Mouse (Mus musculus) forebrain, embryonic 14.5 days (tissue): Measurements from ENCODE around the gene G0s2. TPM values are rescaled to one million over a fixed set of nuclear protein-coding genes. Genes with fewer than 3 reads are reported as not detected.
"Not testable (repeated sequence)": the region's sequence is repeated elsewhere in the genome, so short reads cannot be mapped to it uniquely, and the experiment has no call there.

ENCODE experiments used
- ATAC-seq: fragments of 200-750 bp; cut with Nextera tagmentation; 2 replicates; pipeline ENCODE4 v1.8.0; 2017; ENCODE audit warnings: mild to moderate bottlenecking, moderate library complexity
- DNase-seq: peaks from one replicate; pipeline ENCODE4 v3.0.0-alpha.2; 2015; ENCODE audit warnings: low spot score
- H3K27ac ChIP-seq: fragments of 300-500 bp; sonication (generic); 2 replicates; pipeline ENCODE4 v1.5.1; 2014; ENCODE audit warnings: low read depth, mild to moderate bottlenecking, control low read depth, low read length, moderate library complexity
- H3K27me3 ChIP-seq: fragments of 300-500 bp; sonication (generic); replicated peaks from 2 replicates; pipeline ENCODE4 v1.6.1; 2014; ENCODE audit warnings: low read length, control low read depth, mixed read lengths; ENCODE audit not compliant: control insufficient read depth, insufficient read depth
- H3K36me3 ChIP-seq: fragments of 300-500 bp; sonication (generic); 2 replicates; pipeline ENCODE4 v1.6.1; 2014; ENCODE audit warnings: low read length, control low read depth; ENCODE audit not compliant: control insufficient read depth, insufficient read depth
- H3K4me1 ChIP-seq: fragments of 300-500 bp; sonication (generic); 2 replicates; pipeline ENCODE4 v1.6.1; 2014; ENCODE audit warnings: antibody characterized with exemption, low read length, control low read depth; ENCODE audit not compliant: control insufficient read depth, insufficient read depth
- H3K4me2 ChIP-seq: fragments of 300-500 bp; sonication (generic); 2 replicates; pipeline ENCODE4 v1.6.1; 2014; ENCODE audit warnings: mild to moderate bottlenecking, control low read depth, low read length
- H3K4me3 ChIP-seq: fragments of 300-500 bp; sonication (generic); 2 replicates; pipeline ENCODE4 v1.5.1; 2014; ENCODE audit warnings: low read depth, low read length, control low read depth
- H3K9ac ChIP-seq: fragments of 300-500 bp; sonication (generic); 2 replicates; pipeline ENCODE4 v1.6.1; 2014; ENCODE audit warnings: mild to moderate bottlenecking, low read length, control low read depth, moderate library complexity
- H3K9me3 ChIP-seq: fragments of 300-500 bp; sonication (generic); replicated peaks from 2 replicates; pipeline ENCODE4 v1.6.1; 2016; ENCODE audit warnings: low read length, control low read depth, mixed read lengths; ENCODE audit not compliant: control insufficient read depth
- WGBS: fragments of 180-500 bp; shearing (Covaris S2); extraction: QIAGEN DNeasy Blood & Tissue Kit; methylation state at CpG from one replicate; pipeline ENCODE4 v1.1.7; 2014; 5-methylcytosine and 5-hydroxymethylcytosine counted together
- polyA plus RNA-seq: library from polyadenylated mRNA; unstranded; fragments of >200 nt; fragmentation: Nextera tagmentation; extraction: Ambion mirVana; gene quantifications from 2 replicates; pipeline ENCODE4 v1.2.1, GENCODE M21; 2014

The G0s2 gene
- polyA plus RNA-seq, 1 experiment from 2014 or later, result 5.8 TPM

- H3K4me1 ChIP-seq, result no peaks in the 10 kb centered on the region
- H3K27me3 ChIP-seq, result no peaks in the 10 kb centered on the region
- H3K9me3 ChIP-seq, result no peaks in the 10 kb centered on the region
- H3K4me2 ChIP-seq, result no peak overlapping the region
- no peak overlapping the region for H3K4me3 ChIP-seq
- 83% methylated on average over 3 of the region's 3 CpGs for WGBS
- ATAC-seq (no peak), DNase-seq (no peak)
- H3K36me3 ChIP-seq, result no peaks in the 10 kb centered on the region
- H3K27ac ChIP-seq, result no peak overlapping the region
- H3K9ac ChIP-seq, result no peak overlapping the region
Measured at GRCm38 (mm10) chr1:193293926-193294325, 20.9 kb upstream of the G0s2 start.

DNA sequence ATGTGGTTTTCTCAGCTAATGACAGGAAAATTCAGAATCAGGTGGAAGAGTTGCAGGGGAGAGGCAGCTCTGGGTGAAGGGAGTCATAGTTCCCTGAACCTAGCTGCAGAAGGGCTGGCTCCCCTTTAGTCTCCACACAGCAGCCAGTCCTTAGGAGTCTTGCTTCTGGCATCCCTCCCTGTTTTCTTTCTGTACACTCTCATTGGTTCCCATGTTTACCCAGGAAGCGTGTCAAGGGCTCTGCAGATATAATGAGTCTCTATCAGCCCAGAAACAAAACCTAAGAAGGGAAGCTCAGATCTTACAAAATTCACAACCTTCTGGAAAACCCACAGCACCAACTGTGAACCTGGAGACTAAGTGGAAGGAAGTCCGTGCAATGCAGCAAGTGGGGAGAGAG, 20.0 kb upstream of the G0s2 start:
- no peak overlapping the region for H3K4me3 ChIP-seq
- no peaks in the 10 kb centered on the region for H3K9me3 ChIP-seq
- no peak overlapping the region for H3K9ac ChIP-seq
- H3K4me1 ChIP-seq, result no peaks in the 10 kb centered on the region
- no peak for ATAC-seq
- H3K36me3 ChIP-seq, result no peaks in the 10 kb centered on the region
- no peak overlapping the region for H3K4me2 ChIP-seq
- no peaks in the 10 kb centered on the region for H3K27me3 ChIP-seq
- no peak overlapping the region for H3K27ac ChIP-seq
- 69% methylated on average over 2 of the region's 2 CpGs for WGBS
- no peak for DNase-seq

DNA sequence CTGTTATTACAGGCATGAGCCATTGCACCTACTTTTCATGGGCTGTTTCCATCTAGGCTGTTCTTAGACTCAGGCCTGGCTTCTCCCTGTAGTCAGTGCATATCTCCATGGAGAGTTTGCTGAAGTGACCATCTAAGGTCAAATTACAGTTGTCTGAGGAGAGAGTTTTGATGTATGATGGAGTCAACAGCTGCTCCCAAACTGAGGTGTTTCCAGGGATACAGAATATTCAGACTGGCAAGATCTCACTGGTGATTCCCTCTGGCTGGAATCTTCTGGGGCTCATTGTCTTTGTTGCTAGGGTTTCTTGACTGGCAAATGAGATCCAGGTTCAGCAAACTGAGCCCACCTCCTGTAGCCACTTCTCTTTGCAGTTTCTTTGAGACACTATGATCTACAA, 17.7 kb upstream of the G0s2 start:
- H3K36me3 ChIP-seq, result no peaks in the 10 kb centered on the region
- H3K27ac ChIP-seq, result no peak overlapping the region
- no peak overlapping the region for H3K4me3 ChIP-seq
- no peaks in the 10 kb centered on the region for H3K27me3 ChIP-seq
- no peak overlapping the region for H3K4me2 ChIP-seq
- ATAC-seq (no peak), DNase-seq (no peak)
- H3K9me3 ChIP-seq, result no peaks in the 10 kb centered on the region
- no peak overlapping the region for H3K9ac ChIP-seq
- H3K4me1 ChIP-seq, result no peaks in the 10 kb centered on the region

DNA sequence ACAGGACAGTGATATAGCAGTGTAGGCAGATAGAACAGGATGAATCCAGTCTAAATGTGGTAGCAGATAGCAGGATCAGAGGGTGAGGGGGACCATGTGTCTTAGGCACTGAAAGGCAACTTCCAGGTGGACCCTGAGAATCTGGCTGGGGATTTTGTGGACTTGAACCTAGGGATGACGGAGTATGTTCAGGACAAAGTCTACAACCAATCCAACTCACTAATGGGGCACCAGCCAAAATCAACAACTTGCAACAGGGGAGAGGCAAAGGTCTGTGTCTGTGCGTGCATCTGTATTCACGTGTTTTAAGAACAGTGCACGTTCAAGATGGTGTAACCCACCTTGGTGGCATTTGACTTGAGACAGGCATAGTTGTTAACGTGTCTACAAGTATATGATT, 16.9 kb upstream of the G0s2 start:
- no peak overlapping the region for H3K4me2 ChIP-seq
- no peak overlapping the region for H3K9ac ChIP-seq
- H3K36me3 ChIP-seq, result no peaks in the 10 kb centered on the region
- no peaks in the 10 kb centered on the region for H3K4me1 ChIP-seq
- no peak overlapping the region for H3K27ac ChIP-seq
- H3K4me3 ChIP-seq, result no peak overlapping the region
- H3K27me3 ChIP-seq, result no peaks in the 10 kb centered on the region
- ATAC-seq, result no peak
- DNase-seq, result no peak
- H3K9me3 ChIP-seq, result no peaks in the 10 kb centered on the region
- WGBS, result 93% methylated on average over 5 of the region's 5 CpGs

- DNase-seq, result no peak
- 93% methylated on average over 3 of the region's 3 CpGs for WGBS
- no peaks in the 10 kb centered on the region for H3K4me1 ChIP-seq
- no peak overlapping the region for H3K4me2 ChIP-seq
- H3K9ac ChIP-seq, result no peak overlapping the region
- no peaks in the 10 kb centered on the region for H3K36me3 ChIP-seq
- H3K27me3 ChIP-seq, result no peaks in the 10 kb centered on the region
- H3K27ac ChIP-seq, result no peak overlapping the region
- no peaks in the 10 kb centered on the region for H3K9me3 ChIP-seq
- ATAC-seq, result no peak
- H3K4me3 ChIP-seq, result no peak overlapping the region
Measured at GRCm38 (mm10) chr1:193289076-193289475, 16.1 kb upstream of the G0s2 start.

- no peak for ATAC-seq
- H3K9me3 ChIP-seq, result no peaks in the 10 kb centered on the region
- no peaks in the 10 kb centered on the region for H3K36me3 ChIP-seq
- no peak overlapping the region for H3K4me2 ChIP-seq
- H3K9ac ChIP-seq, result no peak overlapping the region
- H3K27ac ChIP-seq, result no peak overlapping the region
- no peak for DNase-seq
- H3K4me3 ChIP-seq, result no peak overlapping the region
- 91% methylated on average over 2 of the region's 2 CpGs for WGBS
- no peaks in the 10 kb centered on the region for H3K4me1 ChIP-seq
- H3K27me3 ChIP-seq, result no peaks in the 10 kb centered on the region
Measured at GRCm38 (mm10) chr1:193287578-193287977, 14.6 kb upstream of the G0s2 start.

GRCm38 (mm10) chr1:193285766-193286325, 12.8 kb upstream of the G0s2 start:
- H3K27ac ChIP-seq, H3K27me3 ChIP-seq, H3K4me3 ChIP-seq, ATAC-seq, H3K4me1 ChIP-seq, H3K36me3 ChIP-seq, H3K9ac ChIP-seq, H3K4me2 ChIP-seq, DNase-seq, H3K9me3 ChIP-seq: not testable (repeated sequence)
- WGBS, result 92% methylated on average over 3 of the region's 3 CpGs

DNA sequence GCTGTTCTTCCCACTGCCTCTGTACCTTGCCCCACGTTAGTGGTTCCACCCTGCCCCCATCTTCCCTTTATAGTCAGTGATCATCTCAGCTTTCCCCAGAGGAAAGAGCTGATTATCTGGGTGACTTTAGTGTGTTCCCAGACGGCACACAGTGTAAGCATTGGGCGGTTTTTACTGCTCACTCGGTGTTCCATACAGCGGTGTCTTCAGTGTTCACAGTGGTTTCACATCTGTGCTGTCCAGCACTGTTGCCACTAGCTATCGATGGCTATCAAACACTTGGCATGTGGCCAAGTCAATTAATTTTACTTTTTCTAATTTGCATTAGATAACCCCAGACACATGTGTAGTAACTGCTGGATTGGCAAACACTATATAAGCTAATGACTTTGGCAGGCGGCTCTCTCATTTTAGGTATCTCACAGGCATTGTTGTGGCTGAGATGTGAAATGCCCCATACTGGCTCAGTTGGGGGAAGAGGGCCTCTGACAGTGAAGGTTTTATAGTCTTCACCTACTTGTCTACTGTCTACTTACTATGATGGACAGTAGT, 11.3 kb upstream of the G0s2 start:
- ATAC-seq, result no peak
- no peaks in the 10 kb centered on the region for H3K4me1 ChIP-seq
- DNase-seq, result peak; percentile 25

DNA sequence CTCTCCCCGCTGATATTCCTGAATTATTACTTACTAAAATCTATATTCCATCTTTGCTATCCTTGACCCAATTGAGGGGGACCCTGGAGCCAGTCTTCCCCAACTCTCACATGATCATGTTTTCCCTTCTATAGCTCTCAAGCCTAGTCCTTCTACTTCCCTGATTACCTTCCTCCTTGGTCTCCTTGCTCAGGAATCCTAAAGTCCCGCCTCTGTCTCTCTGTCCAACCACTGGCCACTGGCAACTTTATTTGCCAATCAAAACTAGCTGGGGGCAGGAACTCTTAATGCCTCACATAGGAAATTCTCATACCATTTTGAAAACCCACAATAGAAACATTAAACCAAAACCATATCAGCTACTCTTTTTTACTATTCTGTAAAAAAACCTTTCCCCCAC, 8.3 kb upstream of the G0s2 start:
- no peak overlapping the region for H3K4me3 ChIP-seq
- H3K9me3 ChIP-seq, result no peaks in the 10 kb centered on the region
- H3K27ac ChIP-seq, result no peak overlapping the region
- H3K4me2 ChIP-seq, result no peak overlapping the region
- DNase-seq, result no peak
- 96% methylated on average over 2 of the region's 2 CpGs for WGBS
- no peaks in the 10 kb centered on the region for H3K27me3 ChIP-seq
- ATAC-seq, result no peak
- no peaks in the 10 kb centered on the region for H3K4me1 ChIP-seq
- H3K9ac ChIP-seq, result no peak overlapping the region
- no peaks in the 10 kb centered on the region for H3K36me3 ChIP-seq

More for the DNA sequence above, 11.3 kb upstream of the G0s2 start:
- H3K4me2 ChIP-seq, result no peak overlapping the region
- H3K27me3 ChIP-seq, result no peaks in the 10 kb centered on the region
- WGBS, result 77% methylated on average over 7 of the region's 7 CpGs
- no peak overlapping the region for H3K27ac ChIP-seq
- no peak overlapping the region for H3K4me3 ChIP-seq
- H3K9me3 ChIP-seq, result no peaks in the 10 kb centered on the region
- no peak overlapping the region for H3K9ac ChIP-seq
- H3K36me3 ChIP-seq, result no peaks in the 10 kb centered on the region
